Mouse (Mus musculus) embryonic facial prominence, embryonic 12.5 days (tissue): ENCODE measurements around the gene Dppa5a. TPM values are rescaled to one million over a fixed set of nuclear protein-coding genes. Genes with fewer than 3 reads are reported as not detected.
"Not testable (repeated sequence)": the region's sequence is repeated elsewhere in the genome, so short reads cannot be mapped to it uniquely, and the experiment has no call there.

Experiments
- ATAC-seq: fragments of 200-750 bp; cut with Nextera tagmentation; 2 replicates; pipeline ENCODE4 v1.8.0; 2017; ENCODE audit not compliant: insufficient number of reproducible peaks, insufficient read depth, low FRiP score, low TSS enrichment
- H3K27ac ChIP-seq: fragments of 300-500 bp; sonication (generic); 2 replicates; pipeline ENCODE4 v1.5.1; 2016; ENCODE audit warnings: mild to moderate bottlenecking
- H3K27me3 ChIP-seq: fragments of 300-500 bp; sonication (generic); 2 replicates; pipeline ENCODE4 v1.6.1; 2016; ENCODE audit warnings: mild to moderate bottlenecking, moderate library complexity
- H3K36me3 ChIP-seq: fragments of 300-500 bp; sonication (generic); 2 replicates; pipeline ENCODE4 v1.6.1; 2016; ENCODE audit warnings: mild to moderate bottlenecking
- H3K4me1 ChIP-seq: fragments of 300-500 bp; sonication (generic); 2 replicates; pipeline ENCODE4 v1.6.1; 2016
- H3K4me2 ChIP-seq: fragments of 300-500 bp; sonication (generic); replicated peaks from 2 replicates; pipeline ENCODE4 v1.6.1; 2016; ENCODE audit warnings: mild to moderate bottlenecking, moderate library complexity
- H3K4me3 ChIP-seq: fragments of 300-500 bp; sonication (generic); 2 replicates; pipeline ENCODE4 v1.5.1; 2016; ENCODE audit warnings: mild to moderate bottlenecking
- H3K9ac ChIP-seq: fragments of 300-500 bp; sonication (generic); 2 replicates; pipeline ENCODE4 v1.6.1; 2016; ENCODE audit warnings: mild to moderate bottlenecking, moderate library complexity
- H3K9me3 ChIP-seq: fragments of 300-500 bp; sonication (generic); 2 replicates; pipeline ENCODE4 v1.6.1; 2016; ENCODE audit warnings: mild to moderate bottlenecking, moderate library complexity
- WGBS: fragments of 180-500 bp; shearing (Covaris S2); methylation state at CpG from one replicate; pipeline ENCODE4 v1.1.7; 2016; 5-methylcytosine and 5-hydroxymethylcytosine counted together
- polyA plus RNA-seq: library from polyadenylated mRNA; unstranded; fragments of >200 nt; fragmentation: Nextera tagmentation; extraction: Ambion mirVana; gene quantifications from 2 replicates; pipeline ENCODE4 v1.2.1, GENCODE M21; 2016

Gene Dppa5a
- polyA plus RNA-seq, 1 experiment from 2014 or later: 0.37 TPM

- H3K4me2 ChIP-seq, H3K27ac ChIP-seq, ATAC-seq, H3K4me3 ChIP-seq, H3K9me3 ChIP-seq, H3K4me1 ChIP-seq, H3K9ac ChIP-seq, H3K27me3 ChIP-seq, H3K36me3 ChIP-seq: not testable (repeated sequence)
- WGBS: 67% methylated on average over 4 of the region's 4 CpGs
Observed at GRCm38 (mm10) chr9:78345235-78345634, 22.7 kb downstream of the Dppa5a start.

GRCm38 (mm10) chr9:78343055-78343454, 24.9 kb downstream of the Dppa5a start:
- H3K4me1 ChIP-seq, ATAC-seq, H3K4me2 ChIP-seq, H3K36me3 ChIP-seq, H3K9ac ChIP-seq, H3K9me3 ChIP-seq, H3K27ac ChIP-seq, H3K27me3 ChIP-seq, H3K4me3 ChIP-seq: not testable (repeated sequence)
- WGBS: 87% methylated on average over 9 of the region's 9 CpGs

GRCm38 (mm10) chr9:78342494-78342893, 25.5 kb downstream of the Dppa5a start:
- H3K9ac ChIP-seq, H3K4me3 ChIP-seq, H3K27ac ChIP-seq, H3K27me3 ChIP-seq, H3K9me3 ChIP-seq, ATAC-seq, H3K36me3 ChIP-seq, H3K4me1 ChIP-seq, H3K4me2 ChIP-seq: not testable (repeated sequence)
- 86% methylated on average over 4 of the region's 4 CpGs for WGBS

- not testable (repeated sequence) for H3K4me1 ChIP-seq, H3K36me3 ChIP-seq, H3K4me2 ChIP-seq, H3K4me3 ChIP-seq, H3K9ac ChIP-seq, H3K9me3 ChIP-seq, ATAC-seq, H3K27ac ChIP-seq, H3K27me3 ChIP-seq
- 18% methylated on average over 8 of the region's 8 CpGs for WGBS
Observed at GRCm38 (mm10) chr9:78340324-78340723, 27.7 kb downstream of the Dppa5a start.

GRCm38 (mm10) chr9:78337050-78337449, 30.9 kb downstream of the Dppa5a start:
- H3K36me3 ChIP-seq, H3K9ac ChIP-seq, H3K4me1 ChIP-seq, ATAC-seq, H3K9me3 ChIP-seq, H3K27ac ChIP-seq, H3K27me3 ChIP-seq, H3K4me3 ChIP-seq, H3K4me2 ChIP-seq: not testable (repeated sequence)

- H3K36me3 ChIP-seq, H3K9ac ChIP-seq, H3K4me2 ChIP-seq, ATAC-seq, H3K27me3 ChIP-seq, H3K9me3 ChIP-seq, H3K4me3 ChIP-seq, H3K27ac ChIP-seq, H3K4me1 ChIP-seq: not testable (repeated sequence)
- 79% methylated on average over 1 of the region's 1 CpGs for WGBS
Observed at GRCm38 (mm10) chr9:78327289-78327688, 40.7 kb downstream of the Dppa5a start, which contains the start of gene Omt2b. Gene Omt2b, plus strand, starts transcription at chr9:78327589.

- WGBS: 22% methylated on average over 1 of the region's 1 CpGs
- Histone ChIP-seq H3K4me2 (no peak overlapping the region), H3K27ac (no peak overlapping the region), H3K9me3 (no peaks in the 10 kb centered on the region), H3K36me3 (no peaks in the 10 kb centered on the region), H3K9ac (no peak overlapping the region), H3K4me3 (no peak overlapping the region), H3K4me1 (no peaks in the 10 kb centered on the region), H3K27me3 (no peaks in the 10 kb centered on the region)
- no peak for ATAC-seq
Observed at GRCm38 (mm10) chr9:78319499-78319898, 48.5 kb downstream of the Dppa5a start.

Other genes starting within 250 kb of the Dppa5a start
- gene Gsta4, start 185.4 kb downstream of the Dppa5a start, polyA plus RNA-seq: 100.0 and 102 TPM in 2 replicates
- not detected in 2 replicates for gene Gsta1, start 137.5 kb downstream of the Dppa5a start, polyA plus RNA-seq
- gene Gm3776, start 111.0 kb downstream of the Dppa5a start, polyA plus RNA-seq: 0.19 TPM in 1 of 2 replicates, not detected in the other
- gene Gm10639, start 78.3 kb downstream of the Dppa5a start, polyA plus RNA-seq: not detected in 2 replicates
- gene Omt2a, start 53.4 kb downstream of the Dppa5a start, polyA plus RNA-seq: not detected in 2 replicates
- gene Omt2b, start 40.6 kb downstream of the Dppa5a start, polyA plus RNA-seq: not detected in 2 replicates
- not detected in 2 replicates for gene Gsta2, start 12.4 kb downstream of the Dppa5a start, polyA plus RNA-seq
- gene Ooep, start 10.5 kb upstream of the Dppa5a start, polyA plus RNA-seq: 2.2 TPM in 2 replicates
- 0.19 and 0.33 TPM in 2 replicates for gene Ddx43, start 27.6 kb upstream of the Dppa5a start, polyA plus RNA-seq
- gene Cgas, start 75.1 kb upstream of the Dppa5a start, polyA plus RNA-seq: 1.7 and 2.1 TPM in 2 replicates
- gene Mto1, start 80.0 kb upstream of the Dppa5a start, polyA plus RNA-seq: 22.1 and 22.8 TPM in 2 replicates
- gene Gm17324, start 80.6 kb upstream of the Dppa5a start, polyA plus RNA-seq: 1.0 and 1.6 TPM in 2 replicates
- gene Eef1a1, start 121.0 kb upstream of the Dppa5a start, polyA plus RNA-seq: 3,992 and 4,191 TPM in 2 replicates
- gene Slc17a5, start 219.9 kb upstream of the Dppa5a start, polyA plus RNA-seq: 14.4 and 17.4 TPM in 2 replicates
- 6.4 and 7.1 TPM in 2 replicates for gene Cd109, start 247.4 kb upstream of the Dppa5a start, polyA plus RNA-seq